In genomic region chrX:140277327-140277947, GRCm38 (mm10) we compare ENCODE assay signal across 8 mouse cellular contexts.
DNase-seq lines count a peak whose midpoint lies in the region; ATAC-seq and TF ChIP-seq lines count a peak whose summit lies in the region.

No protein-coding gene starts in this region.

- intact Hi-C loops in gastrocnemius, postnatal 36 days (cut with DNase I), result no loop called here

- TF ChIP-seq POLR2A in thymus, adult 2 months (IDR thresholded peaks at IDR 0.05; ENCODE audit: control insufficient read depth, extremely low read depth, insufficient read depth, low read length, poor library complexity), result no peak

- peak overlapping the region; percentile 55 for H3K4me2 ChIP-seq in hindbrain, embryonic 14.5 days (replicated peaks)

- H3K9me3 ChIP-seq in hindbrain, embryonic 14.5 days (ENCODE audit: control insufficient read depth, low read length), result no peaks in the 10 kb centered on the region

- H3K36me3 ChIP-seq in hindbrain, embryonic 14.5 days (replicated peaks; ENCODE audit: control insufficient read depth, insufficient read depth), result no peaks in the 10 kb centered on the region
- no peaks in the 10 kb centered on the region for H3K36me3 ChIP-seq in thymus, adult 2 months (ENCODE audit: control insufficient read depth, insufficient read depth, low read length)

- peak; percentile 67 for ATAC-seq in hindbrain, embryonic 14.5 days (ENCODE audit: low FRiP score)

- TF ChIP-seq CTCF in thymus, adult 2 months (IDR thresholded peaks at IDR 0.05; ENCODE audit: borderline replicate concordance, control insufficient read depth, extremely low read depth, insufficient read depth, low read length, poor library complexity), result no peak

- peak overlapping the region; percentile 62 for H3K27ac ChIP-seq in hindbrain, embryonic 14.5 days
- H3K27ac ChIP-seq in thymus, adult 2 months (ENCODE audit: control insufficient read depth, insufficient read depth, low read length), result no peak overlapping the region

- 13% methylated on average over 41 of the region's 54 CpGs for WGBS in hindbrain, embryonic 14.5 days
- 9% methylated on average over 24 of the region's 54 CpGs for WGBS in thymus, adult 2 months

- H3K4me1 ChIP-seq in hindbrain, embryonic 14.5 days (replicated peaks; ENCODE audit: control insufficient read depth, insufficient read depth, low read length), result 0 out of 2 replicates have a peak, but pooled peaks cover 5% of the 10 kb centered on the region
- no peaks in the 10 kb centered on the region for H3K4me1 ChIP-seq in thymus, adult 2 months (replicated peaks; ENCODE audit: control insufficient read depth, insufficient read depth, low read length)

- peak; percentile 14 for DNase-seq in gastrocnemius, postnatal 10 days
- DNase-seq in gastrocnemius, postnatal 36 days, result no peak
- peak; percentile 31 for DNase-seq in right cerebral cortex, adult 18-20 months
- DNase-seq in right cerebral cortex, postnatal 36 days (ENCODE audit: low spot score in 2 of 2), result no peak
- no peak for DNase-seq in hindbrain, embryonic 14.5 days (ENCODE audit: low spot score)
- peak; percentile 10 for DNase-seq in mesoderm, embryonic 11.5 days (ENCODE audit: low read depth, low spot score)
- no peak for DNase-seq in spleen, postnatal 10 days (ENCODE audit: low spot score in 2 of 2)
- no peak for DNase-seq in thymus, adult 2 months

- peak overlapping the region; percentile 57 for H3K4me3 ChIP-seq in hindbrain, embryonic 14.5 days (replicated peaks; ENCODE audit: low read length)
- no peak overlapping the region for H3K4me3 ChIP-seq in thymus, adult 2 months (ENCODE audit: control insufficient read depth, insufficient read depth, low read length)

- peak overlapping the region; percentile 75 for H3K9ac ChIP-seq in hindbrain, embryonic 14.5 days

- H3K27me3 ChIP-seq in hindbrain, embryonic 14.5 days (ENCODE audit: control insufficient read depth, insufficient read depth, low read length), result peaks cover 52% of the 10 kb centered on the region
- H3K27me3 ChIP-seq in thymus, adult 2 months (ENCODE audit: control insufficient read depth, insufficient read depth, low read length), result no peaks in the 10 kb centered on the region

Comparison
In these comparisons a context has a peak if more than half of its experiments do, and no peak if none do; other contexts are left out.
1. DNase-seq: peak in gastrocnemius, postnatal 10 days (single experiment), right cerebral cortex, adult 18-20 months (single experiment) and mesoderm, embryonic 11.5 days (single experiment); none in gastrocnemius, postnatal 36 days (0 of 2), right cerebral cortex, postnatal 36 days (0 of 2), hindbrain, embryonic 14.5 days (single experiment), spleen, postnatal 10 days (0 of 2) and thymus, adult 2 months (single experiment).